Mouse (Mus musculus): ENCODE measurements around the gene Olfr469. TPM values are rescaled to one million over a fixed set of nuclear protein-coding genes. Genes with fewer than 3 reads are reported as not detected.

Olfr469 gene
- not detected for total RNA-seq (2023)

DNA sequence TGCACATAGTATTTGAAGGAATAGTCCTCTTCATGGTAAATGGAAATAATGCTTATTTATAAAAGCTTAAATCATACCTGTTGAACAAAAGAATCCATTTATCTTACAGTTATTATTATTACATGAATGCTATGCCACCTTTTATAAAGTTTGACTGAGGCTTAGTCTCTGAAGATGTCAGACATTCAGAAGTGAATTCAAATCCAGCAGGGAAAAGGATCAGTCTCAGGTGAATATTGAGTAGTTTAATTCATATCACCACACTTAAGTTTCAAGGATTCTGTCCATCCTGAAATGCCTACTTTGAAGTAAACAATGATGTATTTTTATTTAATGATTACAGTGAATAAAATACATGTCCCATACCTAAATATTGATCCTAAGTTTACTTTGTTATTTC, at the start of gene Olfr469:
Olfr469 (minus strand) TSS at position 101 of the 400 bp plus-strand sequence.

GRCm38 (mm10) chr7:107847390-107847789, 22.0 kb upstream of the Olfr469 start, which contains the start of gene Olfr470:
Olfr470 (minus strand) TSS chr7:107847490.

DNA sequence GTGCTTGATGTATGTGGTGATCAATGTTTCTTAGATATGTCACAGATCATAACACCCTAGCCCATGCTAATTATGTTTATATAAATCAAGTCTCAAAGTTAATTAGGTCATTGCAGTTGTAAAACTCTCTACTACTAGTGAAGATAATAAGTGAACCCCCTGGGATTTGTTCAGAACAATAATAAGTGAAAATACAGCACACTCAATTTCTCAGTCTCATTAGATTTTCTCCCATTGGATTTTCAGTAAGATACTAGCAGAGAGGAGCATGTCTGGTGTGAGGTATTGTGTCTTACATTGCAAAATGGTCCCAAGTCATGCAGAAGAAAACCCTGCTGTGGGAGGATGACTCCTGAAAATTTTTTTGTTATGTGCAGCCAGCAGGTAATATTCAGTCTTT, 13.4 kb downstream of the Olfr469 start, which contains the start of gene Olfr467:
Olfr467 (plus strand) TSS at position 301 of the 400 bp plus-strand sequence.

GRCm38 (mm10) chr7:107801108-107801507, 24.2 kb downstream of the Olfr469 start, which contains the start of gene Ovch2:
Ovch2 (minus strand) TSS chr7:107801208.

Other genes starting within 250 kb of the Olfr469 start
- 10 to 100 TPM; 15.7 to 19.5 TPM for gene Ppfibp2, start 230.3 kb downstream of the Olfr469 start, total RNA-seq (2023)
- not detected for gene 5330417H12Rik, start 200.4 kb downstream of the Olfr469 start, total RNA-seq (2023)
- gene Cyb5r2, start 67.5 kb downstream of the Olfr469 start, total RNA-seq (2023) = not detected
- gene Ovch2, start 24.3 kb downstream of the Olfr469 start, total RNA-seq (2023) = not detected
- gene Olfr467, start 13.3 kb downstream of the Olfr469 start, total RNA-seq (2023) = not detected
- gene Olfr470, start 21.9 kb upstream of the Olfr469 start, total RNA-seq (2023) = not detected
- not detected for gene Olfr472, start 72.4 kb upstream of the Olfr469 start, total RNA-seq (2023)
- not detected for gene Olfr473, start 104.9 kb upstream of the Olfr469 start, total RNA-seq (2023)
- not detected for gene Olfr474, start 129.1 kb upstream of the Olfr469 start, total RNA-seq (2023)
- not detected for gene Olfr476, start 139.3 kb upstream of the Olfr469 start, total RNA-seq (2023)
- gene Olfr477, start 161.2 kb upstream of the Olfr469 start, total RNA-seq (2023) = not detected
- not detected for gene Olfr478, start 208.4 kb upstream of the Olfr469 start, total RNA-seq (2023)
- gene Olfr479, start 225.2 kb upstream of the Olfr469 start, total RNA-seq (2023) = not detected
- not detected for gene Olfr480, start 241.8 kb upstream of the Olfr469 start, total RNA-seq (2023)

Data from B cell, adult 67 days (primary cell).